20 mouse cellular contexts compared by ENCODE assay signal in the genomic region with DNA sequence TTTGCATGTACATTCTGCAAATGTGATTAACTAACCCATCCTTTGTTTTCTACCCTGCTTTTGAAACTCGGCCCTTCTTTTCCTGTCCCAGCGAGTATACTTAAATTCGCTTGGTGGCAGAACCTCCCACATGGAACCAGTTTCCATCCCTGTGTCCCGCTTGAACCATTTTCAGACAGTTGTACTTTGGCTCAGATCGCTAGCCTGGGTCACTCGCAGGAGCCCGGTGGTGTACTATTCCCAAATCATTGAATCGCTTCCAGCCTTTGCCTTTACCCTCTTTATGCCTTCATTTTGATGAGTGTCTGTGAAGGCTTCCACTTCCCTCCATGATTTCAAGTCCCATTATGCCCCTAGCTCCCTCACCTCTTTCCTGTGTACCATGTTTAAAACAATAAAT. TPM values are rescaled to one million over a fixed set of nuclear protein-coding genes. Genes with fewer than 3 reads are reported as not detected.
DNase-seq lines count a peak whose midpoint lies in the region; ATAC-seq and TF ChIP-seq lines count a peak whose summit lies in the region.
"Had no signal": no experiment of that assay in that cellular context is flagged by ENCODE, and none has a peak within 500 bp of the region (broad histone marks: within the 10 kb centered on the region; RNA-seq: fewer than 3 reads in every experiment).

No protein-coding gene starts in this region.

- no peak for TF ChIP-seq EP300 in liver, postnatal 0 days (IDR thresholded peaks at IDR 0.05; ENCODE audit: low read depth)

- TF ChIP-seq CTCF in testis, adult 2 months (IDR thresholded peaks at IDR 0.05; ENCODE audit: control insufficient read depth, insufficient read depth, insufficient replicate concordance, low read depth, low read length): no peak
- no peak for TF ChIP-seq CTCF in liver, postnatal 0 days (IDR thresholded peaks at IDR 0.05; ENCODE audit: low read depth)

- no peaks in the 10 kb centered on the region for H3K36me3 ChIP-seq in testis, adult 2 months (ENCODE audit: control insufficient read depth, insufficient read depth, low read length)
- H3K36me3 ChIP-seq in midbrain, embryonic 13.5 days: no peaks in the 10 kb centered on the region
- H3K36me3 ChIP-seq in liver, postnatal 0 days (replicated peaks; ENCODE audit: insufficient read depth, low read length): no peaks in the 10 kb centered on the region
- H3K36me3 ChIP-seq: kidney, embryonic 15.5 days had no signal

- H3K9ac ChIP-seq in midbrain, embryonic 13.5 days (replicated peaks): no peak overlapping the region
- H3K9ac ChIP-seq in liver, postnatal 0 days (replicated peaks): no peak overlapping the region
- H3K9ac ChIP-seq: kidney, embryonic 15.5 days had no signal

- TF ChIP-seq POLR2A in testis, adult 2 months (IDR thresholded peaks at IDR 0.05; ENCODE audit: control insufficient read depth, low read depth, low read length): no peak

- DNase-seq in cerebellum, adult 9-10 months: peak; percentile 58
- DNase-seq in cerebellum, postnatal 4 days (ENCODE audit: low spot score in 2 of 2): no peak
- DNase-seq in testis, postnatal 14 days (ENCODE audit: low spot score): no peak
- DNase-seq in testis, postnatal 10 days (ENCODE audit: low spot score): peak; percentile 24
- no peak for DNase-seq in layer of hippocampus, adult 8-10 months (ENCODE audit: low spot score in 2 of 2)
- no peak for DNase-seq in liver, postnatal 0 days
- DNase-seq: adrenal gland, adult 8-10 months; lung, adult 2 months; lung, postnatal 36 days; retina, postnatal 1 day; right cerebral cortex, postnatal 4 days; thymus, adult 2 months had no signal

- no peak for ATAC-seq in midbrain, embryonic 13.5 days
- ATAC-seq in liver, postnatal 0 days: no peak

- WGBS in midbrain, embryonic 13.5 days: 50% methylated on average over 8 of the region's 8 CpGs
- 68% methylated on average over 8 of the region's 8 CpGs for WGBS in liver, postnatal 0 days (ENCODE audit: insufficient replicate concordance)

- no peak overlapping the region for H3K27ac ChIP-seq in testis, adult 2 months (ENCODE audit: control insufficient read depth, insufficient read depth, low read depth, low read length)
- H3K27ac ChIP-seq in midbrain, embryonic 13.5 days: no peak overlapping the region
- no peak overlapping the region for H3K27ac ChIP-seq in liver, postnatal 0 days (ENCODE audit: low read depth)
- H3K27ac ChIP-seq: kidney, embryonic 15.5 days had no signal

- H3K4me1 ChIP-seq in testis, adult 2 months (ENCODE audit: control insufficient read depth, insufficient read depth, low read length): peaks cover 24% of the 10 kb centered on the region
- peaks cover 64% of the 10 kb centered on the region for H3K4me1 ChIP-seq in midbrain, embryonic 13.5 days (replicated peaks)
- peaks cover 13% of the 10 kb centered on the region for H3K4me1 ChIP-seq in liver, postnatal 0 days (ENCODE audit: insufficient read depth)

- no peaks in the 10 kb centered on the region for H3K9me3 ChIP-seq in midbrain, embryonic 13.5 days
- no peaks in the 10 kb centered on the region for H3K9me3 ChIP-seq in liver, postnatal 0 days (ENCODE audit: low read length)
- H3K9me3 ChIP-seq: kidney, embryonic 15.5 days had no signal

- H3K4me2 ChIP-seq in midbrain, embryonic 13.5 days (replicated peaks): peak overlapping the region; percentile 95
- no peak overlapping the region for H3K4me2 ChIP-seq in liver, postnatal 0 days (ENCODE audit: low read depth, low read length)

- H3K4me3 ChIP-seq in testis, adult 2 months (ENCODE audit: control insufficient read depth, low read depth, low read length): peak overlapping the region; percentile 0; the same call in 1 of the 2 replicates
- peak overlapping the region; percentile 67; the same call in 1 of the 2 replicates for H3K4me3 ChIP-seq in midbrain, embryonic 13.5 days (replicated peaks)
- H3K4me3 ChIP-seq in liver, postnatal 0 days (ENCODE audit: low read depth, low read length): no peak overlapping the region

- peaks cover 6% of the 10 kb centered on the region; the same call in 1 of the 2 replicates for H3K27me3 ChIP-seq in testis, adult 2 months (ENCODE audit: control insufficient read depth, insufficient read depth, low read length)
- peaks cover 52% of the 10 kb centered on the region for H3K27me3 ChIP-seq in midbrain, embryonic 13.5 days
- H3K27me3 ChIP-seq in liver, postnatal 0 days (ENCODE audit: insufficient read depth, low read length): peaks cover 74% of the 10 kb centered on the region

RNA-seq across cellular contexts. Expression of a gene that starts 2.0 kb away (rescaled TPM):
- polyA plus RNA-seq in testis, adult 2 months (2012; rRNA removed): 3.7 and 3.8 TPM in 2 replicates
- 11.3 and 12.9 TPM in 2 replicates for polyA plus RNA-seq in midbrain, embryonic 13.5 days (2015; fragmentation: Nextera tagmentation; extraction: Ambion mirVana)
- total RNA-seq in layer of hippocampus, adult 8-10 months (2022): 10 to 100 TPM in 1 of 4 experiments, 1 to 10 TPM in 3; 7.5 to 10.9 (median 7.7) TPM
- not detected in 2 replicates for polyA plus RNA-seq in liver, postnatal 0 days (2015; fragmentation: Nextera tagmentation; extraction: Ambion mirVana)
- total RNA-seq: CH12.LX; gastrocnemius, adult 8-10 months; liver, adult 2 months; neutrophil, adult 5-6 weeks had no signal
- polyA plus RNA-seq: heart, postnatal 0 days; kidney, embryonic 15.5 days; liver, adult 2 months; lung, adult 2 months had no signal

Comparison
In these comparisons a context has a peak if more than half of its experiments do, and no peak if none do; other contexts are left out.
1. DNase-seq: peak in cerebellum, adult 9-10 months (single experiment) and testis, postnatal 10 days (single experiment); none in cerebellum, postnatal 4 days (0 of 2), testis, postnatal 14 days (single experiment), layer of hippocampus, adult 8-10 months (0 of 2) and liver, postnatal 0 days (single experiment).